Mouse (Mus musculus): ENCODE results near the gene Pde1c. TPM values are rescaled to one million over a fixed set of nuclear protein-coding genes. Genes with fewer than 3 reads are reported as not detected.

Pde1c gene
- total RNA-seq, 2 experiments from 2014 or later, result 2.8 to 3.1 TPM

Small RNA genes within 50 kb of the gene (microRNA-seq; reads per million reads assigned to microRNA genes)
- gene Gm44413, result 0 reads per million in 2 experiments

Other genes with a start within 250 kb of the Pde1c start
- 10 to 100 TPM; 22.3 to 22.8 TPM for gene Lsm5, start 135.6 kb upstream of the Pde1c start, total RNA-seq (2021)
- 10 to 100 TPM; 32.9 to 34.3 TPM for gene Avl9, start 145.8 kb upstream of the Pde1c start, total RNA-seq (2021)
- 10 to 100 TPM; 44.4 TPM for gene Kbtbd2, start 228.7 kb upstream of the Pde1c start, total RNA-seq (2021)